Mouse (Mus musculus): ENCODE results near the gene Grk2.
"Not testable (repeated sequence)": the region's sequence is repeated elsewhere in the genome, so short reads cannot be mapped to it uniquely, and the experiment has no call there.

Gene Grk2

DNA sequence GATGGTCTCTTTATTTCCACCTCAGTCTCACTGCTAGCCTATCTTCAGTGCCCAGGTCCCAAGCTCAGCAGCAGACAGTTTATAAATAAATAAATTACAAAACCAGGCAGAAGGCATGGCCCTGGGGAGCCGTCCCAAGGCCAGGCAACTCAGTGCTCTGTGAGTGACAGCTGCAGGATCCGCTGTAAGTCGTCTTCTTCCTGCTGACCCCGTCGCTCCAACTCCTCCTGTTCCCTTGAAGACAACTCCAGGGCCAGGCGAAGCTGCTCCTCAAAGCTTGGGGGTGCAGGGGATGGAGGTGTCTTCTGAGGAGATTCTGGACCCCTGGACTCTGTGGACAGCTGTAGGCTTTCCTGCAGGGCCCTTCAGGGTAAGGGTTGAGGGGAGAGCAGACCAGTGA, 35.8 kb downstream of the Grk2 start:
- DNase-seq (ENCODE audit: low spot score in 2 of 2), result no peak

DNA sequence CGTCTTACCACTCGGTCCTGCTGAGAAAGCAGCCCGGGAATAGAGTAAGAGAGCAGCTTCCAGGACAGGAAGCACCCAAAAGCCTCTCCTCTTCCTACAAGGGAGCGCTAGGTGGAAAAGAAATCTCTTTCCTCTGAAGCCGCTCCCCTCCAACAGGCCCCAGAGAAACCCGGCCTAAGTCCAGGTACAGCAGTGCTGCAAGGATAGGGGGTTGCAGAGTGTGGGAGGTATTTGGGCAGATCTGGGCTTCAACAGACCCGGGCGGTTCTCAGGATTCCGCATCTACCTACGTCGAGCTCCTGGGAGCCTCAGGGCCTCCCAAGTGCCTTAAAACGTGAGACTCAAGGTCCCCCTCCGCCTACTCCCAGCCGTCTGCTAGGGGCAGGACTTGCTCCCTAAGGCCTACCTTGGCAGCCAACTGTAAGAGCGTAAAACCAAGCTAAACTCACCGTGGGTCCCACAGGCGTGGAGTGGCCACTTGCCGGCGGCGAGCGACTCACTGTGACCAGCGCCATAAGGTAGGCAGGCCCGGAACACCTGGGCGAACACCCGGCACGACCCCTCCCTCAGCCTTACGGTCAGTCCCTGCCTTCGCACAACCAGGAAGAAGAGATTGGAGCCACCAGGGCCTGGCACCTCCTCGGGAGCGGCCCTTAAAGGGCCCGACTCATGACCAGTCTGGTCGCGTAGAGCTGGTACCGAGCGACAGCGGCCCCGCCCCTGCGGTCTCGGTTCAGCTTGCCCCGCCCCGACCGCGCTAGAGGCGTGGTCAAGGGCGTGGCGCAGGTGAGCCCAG, 37.3 kb downstream of the Grk2 start, which contains the start of gene Ssh3:
Ssh3 (minus strand) TSS at position 615 of the 796 bp plus-strand sequence.
- DNase-seq (ENCODE audit: low spot score in 2 of 2), result peak; percentile 68 to 79

DNA sequence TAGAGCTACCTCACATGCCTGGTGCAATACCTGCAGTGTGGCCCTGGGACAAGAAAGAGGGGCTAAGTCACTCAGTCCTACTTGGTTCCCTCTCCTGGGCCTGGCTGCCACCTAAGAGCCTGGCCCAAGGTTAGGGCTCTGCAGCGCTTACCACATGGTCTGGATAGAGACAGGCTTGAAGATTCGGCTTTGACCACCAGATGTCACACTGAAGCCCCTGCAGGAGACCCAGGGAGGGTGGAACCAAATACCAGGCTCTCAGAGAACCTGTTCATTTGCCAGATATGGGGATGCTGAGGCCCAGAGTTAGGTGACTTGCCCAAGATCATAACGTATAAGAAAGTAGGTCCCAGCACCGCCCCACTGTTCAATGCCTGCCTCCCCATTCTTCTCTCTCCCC, 40.1 kb downstream of the Grk2 start:
- no peak for DNase-seq (ENCODE audit: low spot score in 2 of 2)

DNA sequence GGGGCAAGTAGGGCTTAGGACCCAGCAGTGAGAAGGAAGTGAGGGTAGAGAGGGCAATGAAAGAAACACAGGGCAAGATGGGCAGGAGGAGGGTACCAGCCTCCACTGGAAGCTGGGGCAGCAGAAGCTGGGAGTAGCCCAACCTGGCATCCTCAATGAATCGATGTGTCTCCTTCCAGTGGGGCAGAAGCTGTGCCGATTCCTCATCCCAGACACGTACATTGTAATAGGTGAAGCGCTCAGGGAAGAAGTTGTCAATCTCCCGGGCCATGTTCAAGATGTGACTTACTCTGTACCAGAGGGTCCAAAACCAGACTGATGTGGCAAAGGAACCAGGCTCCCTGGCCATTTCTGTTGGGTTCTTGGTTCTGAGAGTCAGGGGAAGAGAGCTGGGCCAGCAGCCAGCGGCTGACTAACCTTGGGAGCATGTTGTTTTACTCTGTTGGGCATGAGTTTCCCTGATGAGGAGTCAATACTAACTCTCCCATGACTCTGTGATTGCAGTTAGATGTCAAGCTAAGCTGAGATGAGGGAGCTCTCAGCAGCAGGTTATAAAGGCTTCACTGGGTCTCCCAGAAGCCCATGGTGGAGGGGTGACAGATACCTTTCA, 41.7 kb downstream of the Grk2 start:
- DNase-seq (ENCODE audit: low spot score in 2 of 2), result no peak

DNA sequence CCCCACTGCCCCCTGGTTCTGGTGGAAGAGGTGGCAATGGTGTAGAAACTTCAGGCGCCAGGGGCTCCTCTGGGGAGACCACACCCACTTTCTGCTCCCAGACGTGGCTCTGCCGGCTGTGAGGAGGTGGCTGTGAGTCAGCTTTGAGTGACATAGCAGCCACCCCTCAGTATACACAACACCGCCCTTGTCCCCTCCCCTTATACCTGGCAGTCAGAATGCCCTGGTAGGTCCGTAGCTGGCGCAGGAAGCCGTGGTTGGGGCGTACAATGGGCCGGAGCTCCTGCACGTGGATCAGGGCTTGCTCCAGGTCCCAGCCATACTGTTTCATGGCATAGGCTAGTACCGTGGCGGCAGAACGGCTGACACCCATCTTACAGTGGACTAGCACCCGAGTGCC, 42.3 kb downstream of the Grk2 start:
- no peak for DNase-seq (ENCODE audit: low spot score in 2 of 2)

DNA sequence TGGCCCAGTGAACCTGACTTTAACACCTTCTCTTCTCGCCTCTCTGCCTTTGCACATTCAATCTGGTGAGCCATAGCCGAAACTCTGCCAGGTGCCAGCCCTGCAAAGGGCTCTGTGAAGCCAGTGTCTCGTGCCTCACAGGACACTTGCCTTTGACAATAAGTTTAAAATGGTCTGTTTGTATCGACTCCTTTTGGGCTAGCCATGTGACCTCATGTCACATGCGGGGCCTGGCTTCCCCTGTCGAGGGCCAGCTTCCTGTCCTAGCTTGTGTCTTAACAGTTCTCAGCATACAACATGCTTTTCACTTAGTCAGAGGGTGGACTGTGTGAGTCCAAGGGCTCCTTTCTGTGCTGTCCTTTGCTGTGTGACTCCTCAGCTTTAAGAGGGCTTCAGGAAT, 43.3 kb downstream of the Grk2 start:
- DNase-seq (ENCODE audit: low spot score in 2 of 2), result no peak

DNA sequence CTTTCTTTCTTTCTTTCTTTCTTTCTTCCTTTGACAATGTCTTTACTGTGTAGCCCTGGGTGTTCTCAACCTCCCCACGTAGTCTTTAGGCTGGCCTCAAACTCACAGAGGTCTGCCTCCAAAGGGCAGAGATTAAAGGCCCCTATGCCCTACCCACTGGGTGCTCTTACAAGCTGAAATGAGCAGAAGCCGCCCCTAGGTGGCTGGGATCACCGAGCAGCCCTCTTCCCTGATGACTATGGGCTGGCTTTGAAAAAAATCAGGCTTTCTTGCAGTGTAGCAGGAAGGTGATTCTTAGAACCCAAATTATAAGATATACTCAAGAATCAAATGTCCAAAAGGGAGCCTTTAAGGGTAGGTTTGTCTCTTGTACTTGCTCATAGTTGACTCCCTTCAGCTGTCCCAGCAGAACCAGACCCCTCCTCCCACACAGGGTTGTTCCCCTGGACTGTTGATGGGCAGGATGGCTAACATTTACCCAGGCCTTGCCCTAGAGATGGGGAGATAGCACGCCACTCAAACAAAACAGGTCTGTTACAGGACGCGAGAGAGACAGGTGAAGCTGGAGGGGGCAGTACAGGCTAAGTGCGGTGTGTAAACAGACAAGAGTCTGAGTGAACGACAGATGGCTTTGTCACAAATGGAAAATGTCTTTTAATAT, 44.9 kb downstream of the Grk2 start:
- DNase-seq (ENCODE audit: low spot score in 2 of 2), result no peak

DNA sequence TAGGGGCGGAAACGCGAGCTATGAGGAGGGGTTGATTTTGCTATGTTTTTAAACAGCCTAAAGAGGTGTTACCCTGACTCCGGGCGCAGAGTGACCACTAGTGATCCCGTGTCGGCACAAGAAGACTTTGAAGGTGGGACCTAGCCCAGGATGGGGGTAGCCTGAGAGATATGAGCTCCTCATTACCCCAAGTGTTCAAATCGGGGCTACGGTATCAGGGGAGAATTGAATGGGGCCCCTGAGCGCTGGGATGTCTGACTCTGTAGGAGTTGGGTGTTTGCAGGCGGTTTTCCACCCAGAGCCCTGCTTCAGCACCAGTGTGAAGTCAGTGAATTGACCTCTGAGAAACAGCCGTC, 48.1 kb downstream of the Grk2 start:
- DNase-seq (ENCODE audit: low spot score in 2 of 2), result no peak

DNA sequence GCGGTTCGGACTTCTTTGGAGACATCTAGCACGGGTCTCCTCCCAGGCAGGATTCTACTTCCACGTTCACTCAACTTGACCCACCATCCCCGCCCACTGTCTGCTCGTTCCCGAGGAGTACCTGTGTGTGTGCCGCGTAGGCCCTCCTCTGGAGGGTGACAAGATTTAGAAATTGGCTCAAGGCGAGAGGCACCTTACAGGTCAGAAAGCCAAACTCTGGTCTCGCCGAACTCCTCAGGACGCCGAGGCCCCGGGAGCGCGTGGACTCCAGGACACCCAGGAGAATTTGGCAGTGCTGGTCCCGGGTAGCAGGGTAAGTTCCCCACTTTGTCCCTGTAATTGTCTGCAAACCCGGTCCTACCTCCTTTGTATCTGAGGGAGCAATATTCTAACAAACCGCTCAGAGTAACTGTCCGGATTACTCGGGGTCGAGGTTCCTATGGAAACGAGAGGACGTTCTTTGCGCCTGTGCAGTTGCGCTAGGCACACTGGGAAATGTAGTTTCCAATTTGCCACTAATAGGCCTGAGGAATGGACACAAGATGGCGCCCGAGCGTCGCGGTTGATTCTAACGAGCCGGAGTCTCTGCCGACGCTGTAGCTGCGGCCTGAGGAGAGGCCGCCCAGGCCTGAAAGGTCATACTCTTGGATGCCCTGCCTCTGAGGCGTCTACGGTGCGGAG, 48.7 kb downstream of the Grk2 start:
- peak; percentile 90 to 97 for DNase-seq (ENCODE audit: low spot score in 2 of 2)

DNA sequence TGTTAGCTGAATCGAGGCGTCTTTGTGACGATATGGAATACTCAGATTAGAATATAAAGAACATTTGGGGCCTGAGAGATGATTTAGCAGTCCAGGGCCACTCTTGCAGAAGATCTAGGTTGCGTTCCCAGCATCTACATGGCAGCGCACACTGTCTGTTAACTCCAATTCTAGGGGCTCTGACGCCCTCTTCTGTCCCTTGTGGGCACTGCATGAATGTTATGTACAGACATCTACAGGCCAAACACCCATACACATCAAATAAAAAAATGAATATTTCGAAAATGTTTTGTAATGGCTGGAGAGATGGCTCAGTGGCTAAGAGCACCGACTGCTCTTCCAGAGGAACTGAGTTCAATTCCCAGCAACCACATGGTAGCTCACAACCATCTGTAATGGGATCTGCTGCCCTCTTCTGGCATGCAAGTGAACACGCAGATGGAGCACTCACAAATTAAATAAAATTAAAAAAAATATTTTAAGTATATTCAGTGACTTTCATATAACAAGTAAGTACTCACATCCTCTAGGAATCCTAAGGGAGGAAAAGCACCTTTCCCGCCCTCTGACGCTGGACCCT, 50.3 kb downstream of the Grk2 start:
- no peak for DNase-seq (ENCODE audit: low spot score in 2 of 2)

DNA sequence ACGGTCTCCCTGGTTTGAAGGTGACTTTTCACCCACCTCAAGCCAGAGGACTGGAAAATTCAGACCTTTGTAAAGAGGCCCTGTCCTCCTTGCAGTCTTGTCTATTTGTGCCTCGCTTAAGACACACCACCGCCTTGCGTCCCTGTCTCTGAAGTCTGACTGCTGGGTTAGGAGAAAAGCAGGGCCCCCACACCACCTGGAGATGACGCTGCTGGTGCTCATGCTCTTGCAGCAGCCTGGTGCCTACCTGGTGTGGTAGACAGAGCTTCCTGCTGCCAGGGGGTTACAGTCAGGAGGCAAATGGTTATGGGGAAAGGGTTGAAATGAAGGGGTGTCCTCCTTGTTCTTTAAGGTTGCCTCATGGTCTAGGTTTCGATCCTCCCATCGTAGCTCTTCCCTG, 51.8 kb downstream of the Grk2 start:
- no peak for DNase-seq (ENCODE audit: low spot score in 2 of 2)

DNA sequence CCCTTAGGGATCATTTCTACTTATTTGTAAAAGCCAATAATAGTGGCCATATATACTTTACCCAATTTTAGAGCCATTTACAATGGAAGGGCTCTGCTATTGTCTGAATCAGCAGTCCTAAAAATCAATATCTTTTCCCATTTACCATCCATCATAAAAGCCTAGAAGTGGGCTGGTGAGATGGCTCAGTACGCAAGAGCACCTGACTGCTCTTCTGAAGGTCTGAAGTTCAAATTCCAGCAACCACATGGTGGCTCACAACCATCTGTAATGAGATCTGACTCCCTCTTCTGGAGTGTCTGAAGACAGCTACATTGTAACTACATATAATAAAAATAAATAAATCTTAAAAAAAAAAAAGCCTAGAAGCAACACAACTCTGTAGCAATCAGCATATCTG, 57.3 kb downstream of the Grk2 start:
- DNase-seq (ENCODE audit: low spot score in 2 of 2), result not testable (repeated sequence)

DNA sequence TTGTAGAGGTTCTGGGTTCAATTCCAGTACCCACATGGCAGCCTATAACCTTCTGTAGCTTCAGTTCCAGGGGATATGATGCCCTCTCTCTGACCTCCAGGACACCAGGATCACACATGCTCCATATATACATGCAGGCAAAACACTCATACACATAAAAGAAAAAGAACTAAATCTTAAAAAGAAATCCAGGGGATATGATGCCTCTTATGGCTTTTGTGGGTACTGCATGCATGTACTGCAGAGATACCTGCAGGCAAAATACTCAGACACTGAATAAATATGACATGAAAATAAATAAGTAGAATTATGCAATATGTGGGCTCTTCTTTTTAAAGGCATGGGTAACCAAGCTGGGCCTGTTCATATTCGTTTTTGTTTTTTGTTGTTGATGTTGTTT, 59.0 kb downstream of the Grk2 start:
- DNase-seq (ENCODE audit: low spot score in 2 of 2), result no peak

DNA sequence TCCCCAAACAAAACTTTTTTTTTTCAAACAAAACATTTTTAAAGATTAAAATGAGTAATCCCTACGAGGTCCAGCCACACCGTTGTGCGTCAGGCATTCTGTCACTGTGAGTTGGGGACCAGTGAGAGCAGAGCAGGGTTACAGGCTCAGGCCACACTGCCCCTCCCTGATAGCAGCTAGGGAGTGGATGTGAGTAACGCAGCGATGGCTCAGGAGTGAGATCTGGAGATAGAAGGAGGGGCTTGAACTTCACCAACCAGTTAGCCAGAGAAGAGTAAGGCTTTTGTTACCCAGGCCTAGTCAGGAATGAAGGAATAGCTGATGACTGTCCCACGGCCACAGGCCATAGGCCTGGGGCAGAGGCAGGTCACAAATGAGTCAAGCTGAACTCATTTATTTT, 61.2 kb downstream of the Grk2 start:
- DNase-seq (ENCODE audit: low spot score in 2 of 2), result no peak

DNA sequence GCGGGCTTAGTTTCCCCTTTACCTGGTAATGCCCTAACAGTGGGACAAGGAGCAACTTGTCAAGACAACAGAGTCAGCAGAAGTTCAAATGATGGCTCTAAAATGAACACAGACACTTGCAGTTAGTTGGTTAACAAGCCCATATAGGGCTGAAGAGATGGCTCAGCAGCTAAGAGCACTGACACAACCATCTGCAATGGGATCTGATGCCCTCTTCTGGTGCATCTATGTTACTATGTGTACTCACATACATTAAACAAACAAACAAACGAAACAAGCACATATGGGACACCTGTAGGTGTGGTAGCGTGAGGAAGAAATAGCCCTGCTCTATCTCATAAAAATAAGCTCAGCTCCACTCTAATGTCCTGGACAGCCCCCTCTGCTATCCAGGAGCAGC, 63.6 kb downstream of the Grk2 start:
- DNase-seq (ENCODE audit: low spot score in 2 of 2), result no peak

DNA sequence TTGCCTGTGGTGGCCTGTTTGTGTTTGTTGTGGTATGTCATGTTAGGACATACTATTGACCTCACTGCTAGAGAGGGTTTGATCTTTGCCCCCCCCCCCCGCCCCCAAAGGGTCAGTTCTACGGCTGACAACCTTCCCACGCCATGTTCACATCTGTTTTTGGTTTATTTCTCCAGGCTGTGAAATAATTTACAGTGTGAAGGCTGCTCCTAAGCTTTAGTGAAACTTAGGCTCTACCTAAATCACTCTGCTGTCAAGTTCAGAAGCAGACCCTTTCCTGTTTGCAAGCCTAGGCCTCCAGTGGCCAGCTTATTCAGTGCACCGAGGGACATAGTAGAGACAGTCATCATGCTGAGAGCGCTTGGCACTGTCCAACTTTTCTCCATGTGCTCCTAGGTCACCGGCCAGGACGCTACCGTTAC, 65.8 kb downstream of the Grk2 start:
- DNase-seq (ENCODE audit: low spot score in 2 of 2), result no peak

All from frontal cortex, postnatal 36 days (tissue).